Mouse (Mus musculus) liver, embryonic 14.5 days (tissue): Measurements from ENCODE around the gene Pgap3. TPM values are rescaled to one million over a fixed set of nuclear protein-coding genes. Genes with fewer than 3 reads are reported as not detected.

Source experiments
- ATAC-seq: fragments of 200-750 bp; cut with Nextera tagmentation; 2 replicates; pipeline ENCODE4 v1.8.0; 2017; ENCODE audit warnings: moderate number of reproducible peaks, mild to moderate bottlenecking, moderate library complexity; ENCODE audit not compliant: insufficient read depth
- DNase-seq, 3 experiments: peaks; one replicate each; pipeline ENCODE4 v3.0.0-alpha.2; 2012 to 2013; ENCODE audit warnings: low read depth in 3 of 3, low spot score in 3 of 3
- H3K27ac ChIP-seq: fragments of 300-500 bp; sonication (generic); 2 replicates; pipeline ENCODE4 v1.5.1; 2014; ENCODE audit warnings: moderate library complexity, mild to moderate bottlenecking, control low read depth, inconsistent platforms
- H3K27me3 ChIP-seq: fragments of 300-500 bp; sonication (generic); 2 replicates; pipeline ENCODE4 v1.6.1; 2014; ENCODE audit warnings: mild to moderate bottlenecking, low read length, moderate library complexity; ENCODE audit not compliant: control insufficient read depth, insufficient read depth
- H3K36me3 ChIP-seq: fragments of 300-500 bp; sonication (generic); replicated peaks from 2 replicates; pipeline ENCODE4 v1.6.1; 2014; ENCODE audit warnings: low read depth; ENCODE audit not compliant: control insufficient read depth, insufficient read depth
- H3K4me1 ChIP-seq, 2 experiments: fragments of 200-500 bp in 1 of 2; fragments of 300-500 bp in 1 of 2; sonication (generic) in 1 of 2; replicated peaks; 2 replicates each; pipeline ENCODE4 v1.6.1; 2012 to 2014; ENCODE audit warnings: antibody characterized with exemption in 1 of 2, inconsistent platforms in 1 of 2, low read length in 1 of 2; ENCODE audit not compliant: control insufficient read depth in 2 of 2, insufficient read depth in 2 of 2
- H3K4me2 ChIP-seq: fragments of 300-500 bp; sonication (generic); 2 replicates; pipeline ENCODE4 v1.6.1; 2014; ENCODE audit warnings: low read depth, mild to moderate bottlenecking, control low read depth, moderate library complexity
- H3K4me3 ChIP-seq, 2 experiments: fragments of 200-500 bp in 1 of 2; fragments of 300-500 bp in 1 of 2; sonication (generic) in 1 of 2; 2 replicates each; pipeline ENCODE4 v1.5.1; 2012 to 2014; ENCODE audit warnings: low read depth in 2 of 2, low read length in 2 of 2, mild to moderate bottlenecking in 2 of 2, control low read depth in 1 of 2, inconsistent platforms in 1 of 2, moderate library complexity in 1 of 2; ENCODE audit not compliant: insufficient read depth in 1 of 2
- H3K9ac ChIP-seq: fragments of 300-500 bp; sonication (generic); replicated peaks from 2 replicates; pipeline ENCODE4 v1.6.1; 2014; ENCODE audit warnings: mild to moderate bottlenecking, control low read depth, moderate library complexity
- H3K9me3 ChIP-seq: fragments of 300-500 bp; sonication (generic); 2 replicates; pipeline ENCODE4 v1.6.1; 2016; ENCODE audit warnings: low read length, mixed read lengths; ENCODE audit not compliant: control insufficient read depth
- CTCF ChIP-seq: IDR thresholded peaks from 2 replicates; pipeline ENCODE4 v1.5.1; 2016; ENCODE audit warnings: antibody characterized with exemption, low read depth, control low read depth
- EP300 ChIP-seq: IDR thresholded peaks from 2 replicates; pipeline ENCODE4 v1.6.1; 2016; ENCODE audit warnings: antibody characterized with exemption, low read depth
- WGBS: fragments of 180-500 bp; shearing (Covaris S2); extraction: QIAGEN DNeasy Blood & Tissue Kit; methylation state at CpG from one replicate; pipeline ENCODE4 v1.1.7; 2014; ENCODE audit not compliant: insufficient replicate concordance; 5-methylcytosine and 5-hydroxymethylcytosine counted together
- polyA plus RNA-seq, 2 experiments: library from polyadenylated mRNA; depleted of rRNA in 1 of 2; stranded (reverse) in 1 of 2; unstranded in 1 of 2; fragments of >200 nt; fragmentation: Nextera tagmentation in 1 of 2; extraction: Ambion mirVana in 1 of 2; gene quantifications; 2 replicates each; pipeline versions ENCODE4 v1.2.1 to v1.2.3; 2012 to 2014

Gene Pgap3
- polyA plus RNA-seq, 2 experiments: 3.3 to 3.4 TPM

- Histone ChIP-seq H3K36me3 (no peaks in the 10 kb centered on the region), H3K4me1 (peaks cover 0 to 6% of the 10 kb centered on the region in 2 experiments; a peak in 2 of 4 replicates), H3K9me3 (no peaks in the 10 kb centered on the region), H3K4me2 (no peak overlapping the region), H3K27me3 (peaks cover 15% of the 10 kb centered on the region), H3K27ac (no peak overlapping the region), H3K9ac (no peak overlapping the region), H3K4me3 (no peak overlapping the region)
- DNase-seq: no peak
- ATAC-seq: no peak
- TF ChIP-seq EP300 (no peak), CTCF (no peak)
- WGBS: 56% methylated on average over 6 of the region's 6 CpGs
Measured at GRCm38 (mm10) chr11:98406621-98407020, 6.3 kb upstream of the Pgap3 start.

- peak overlapping the region in 1 of 2 experiments; percentile 74; a peak in 2 of 4 replicates for H3K4me3 ChIP-seq
- H3K4me1 ChIP-seq: peaks cover 7 to 12% of the 10 kb centered on the region in 2 experiments
- H3K27ac ChIP-seq: no peak overlapping the region
- H3K36me3 ChIP-seq: no peaks in the 10 kb centered on the region
- H3K4me2 ChIP-seq: peak overlapping the region; percentile 70
- H3K9ac ChIP-seq: peak overlapping the region; percentile 67
- no peak for DNase-seq
- 44% methylated on average over 3 of the region's 3 CpGs for WGBS
- no peak for TF ChIP-seq CTCF
- no peak for TF ChIP-seq EP300
- no peaks in the 10 kb centered on the region for H3K27me3 ChIP-seq
- H3K9me3 ChIP-seq: no peaks in the 10 kb centered on the region
- no peak for ATAC-seq
Measured at GRCm38 (mm10) chr11:98400816-98401215, 526 bp upstream of the Pgap3 start.

GRCm38 (mm10) chr11:98397946-98398345 is 2.3 kb downstream of the Pgap3 start:
- H3K4me2 ChIP-seq: no peak overlapping the region
- ATAC-seq (no peak), DNase-seq (no peak)
- no peaks in the 10 kb centered on the region for H3K9me3 ChIP-seq
- H3K4me1 ChIP-seq: peaks cover 31 to 37% of the 10 kb centered on the region in 2 experiments
- no peak overlapping the region for H3K27ac ChIP-seq
- no peaks in the 10 kb centered on the region for H3K27me3 ChIP-seq
- no peaks in the 10 kb centered on the region for H3K36me3 ChIP-seq
- H3K9ac ChIP-seq: no peak overlapping the region
- H3K4me3 ChIP-seq: no peak overlapping the region
- TF ChIP-seq EP300 (no peak), CTCF (no peak)
- 76% methylated on average over 7 of the region's 7 CpGs for WGBS

- Histone ChIP-seq H3K36me3 (no peaks in the 10 kb centered on the region), H3K4me1 (peaks cover 34 to 35% of the 10 kb centered on the region in 2 experiments), H3K9me3 (no peaks in the 10 kb centered on the region), H3K27ac (peak overlapping the region; percentile 65), H3K4me2 (0 out of 2 replicates have a peak overlapping the region, but pooled peaks have one; percentile 18), H3K4me3 (no peak overlapping the region), H3K27me3 (no peaks in the 10 kb centered on the region), H3K9ac (peak overlapping the region; percentile 2)
- ATAC-seq (peak; percentile 38), DNase-seq (peak in 2 of 3 experiments; percentile 14 to 18)
- TF ChIP-seq CTCF (no peak), EP300 (no peak)
- 11% methylated on average over 4 of the region's 4 CpGs for WGBS
Measured at GRCm38 (mm10) chr11:98395041-98395440, 5.2 kb downstream of the Pgap3 start.

DNA sequence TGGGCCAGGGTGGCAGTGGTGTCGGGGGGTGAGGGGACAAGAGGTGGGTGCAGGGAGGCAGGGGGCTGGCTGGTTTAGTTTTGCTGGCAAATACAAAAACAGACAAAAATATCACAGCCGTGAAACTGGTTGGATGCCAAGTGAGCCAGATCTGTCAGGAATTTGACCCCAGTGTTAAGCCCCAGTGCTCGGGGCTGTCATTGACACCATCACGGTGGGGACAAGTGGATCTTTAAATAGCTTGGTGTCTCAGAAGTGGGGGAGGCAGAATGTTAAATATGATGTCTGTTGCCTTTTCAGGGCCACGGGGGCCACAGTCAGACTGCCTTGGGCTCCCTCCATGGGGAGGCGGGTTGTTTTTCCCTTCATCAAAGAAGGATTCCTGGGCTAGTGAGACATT is 6.0 kb downstream of the Pgap3 start:
- Histone ChIP-seq H3K27ac (peak overlapping the region; percentile 70), H3K9me3 (no peaks in the 10 kb centered on the region), H3K4me3 (no peak overlapping the region), H3K27me3 (no peaks in the 10 kb centered on the region), H3K4me2 (no peak overlapping the region), H3K36me3 (no peaks in the 10 kb centered on the region), H3K9ac (no peak overlapping the region), H3K4me1 (peaks cover 31 to 35% of the 10 kb centered on the region in 2 experiments)
- DNase-seq (no peak), ATAC-seq (no peak)
- WGBS: 57% methylated on average over 6 of the region's 6 CpGs
- TF ChIP-seq CTCF (no peak), EP300 (no peak)
